Mouse (Mus musculus) stomach, postnatal 0 days (tissue): Measurements from ENCODE around the gene Cars2.

ENCODE experiments used
- CTCF ChIP-seq: IDR thresholded peaks from 2 replicates; pipeline ENCODE4 v1.5.1; 2016; ENCODE audit warnings: antibody characterized with exemption, low read depth, mild to moderate bottlenecking, moderate library complexity
- EP300 ChIP-seq: optimal IDR thresholded peaks from 2 replicates; pipeline ENCODE3; 2016; ENCODE audit warnings: antibody characterized with exemption

DNA sequence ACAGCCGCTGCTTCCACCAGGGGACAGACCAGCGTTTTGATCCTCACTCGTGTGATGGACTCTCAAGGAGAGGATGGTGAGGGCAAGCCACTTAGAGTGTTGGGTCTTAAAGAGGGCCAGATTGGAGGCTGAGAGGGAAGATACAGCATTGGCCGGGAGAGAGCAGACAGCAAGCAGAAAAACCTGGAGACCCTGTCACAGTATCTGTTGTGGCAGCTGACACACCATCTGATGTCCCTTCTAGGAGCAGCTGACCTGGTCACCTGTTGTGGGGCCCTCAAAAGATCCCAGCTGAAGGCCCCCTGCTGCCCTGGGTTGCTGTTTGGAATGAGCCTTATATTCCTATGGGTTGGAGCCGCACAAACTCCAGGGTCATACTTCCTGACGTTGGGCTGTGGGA lies 21.8 kb upstream of the Cars2 start:
- TF ChIP-seq CTCF (no peak), EP300 (no peak)
